Mouse (Mus musculus): ENCODE data around the gene Gm8897.
"Not testable (repeated sequence)": the region's sequence is repeated elsewhere in the genome, so short reads cannot be mapped to it uniquely, and the experiment has no call there.

The Gm8897 gene

GRCm38 (mm10) chr5:11416118-11416517 lies at the start of gene Gm8897:
Gene Gm8897 (plus strand): TSS chr5:11416418.
- TF ChIP-seq GATA4 (IDR thresholded peaks at IDR 0.05; ENCODE audit: insufficient replicate concordance, low read length), result not testable (repeated sequence)
